Mouse (Mus musculus) olfactory bulb, adult 2 months (tissue): ENCODE data around the gene Rxfp1. TPM values are rescaled to one million over a fixed set of nuclear protein-coding genes. Genes with fewer than 3 reads are reported as not detected.

Experiments used
- H3K27ac ChIP-seq: fragments of 200-500 bp; 2 replicates; pipeline ENCODE4 v1.5.1; 2012; ENCODE audit warnings: low read depth, low read length; ENCODE audit not compliant: insufficient read depth
- H3K4me1 ChIP-seq: fragments of 200-500 bp; 2 replicates; pipeline ENCODE4 v1.6.1; 2012; ENCODE audit warnings: low read length; ENCODE audit not compliant: control insufficient read depth, insufficient read depth
- H3K4me3 ChIP-seq: fragments of 200-500 bp; 2 replicates; pipeline ENCODE4 v1.5.1; 2012; ENCODE audit warnings: mild to moderate bottlenecking, low read depth, low read length, moderate library complexity; ENCODE audit not compliant: insufficient read depth
- CTCF ChIP-seq: fragments of 200-500 bp; IDR thresholded peaks from 2 replicates; pipeline ENCODE4 v1.5.1; 2012; ENCODE audit warnings: low read depth, mild to moderate bottlenecking, low read length, moderate library complexity; ENCODE audit not compliant: insufficient read depth
- POLR2A ChIP-seq: fragments of 200-500 bp; IDR thresholded peaks from 2 replicates; pipeline ENCODE4 v1.6.1; 2012; ENCODE audit warnings: mild to moderate bottlenecking, low read depth, low read length, moderate library complexity; ENCODE audit not compliant: insufficient read depth
- WGBS: fragments of 180-500 bp; shearing (Covaris S2); methylation state at CpG from one replicate; pipeline ENCODE4 v1.1.7; 2018; 5-methylcytosine and 5-hydroxymethylcytosine counted together
- polyA plus RNA-seq: library from polyadenylated mRNA; stranded (reverse); fragments of >200 nt; gene quantifications from 2 replicates; pipeline ENCODE4 v1.2.4, GENCODE M21; 2012; ENCODE audit warnings: low replicate concordance; ENCODE audit not compliant: missing spikeins, insufficient read depth, insufficient read length

Rxfp1 gene
- polyA plus RNA-seq, 1 experiment, result not detected

DNA sequence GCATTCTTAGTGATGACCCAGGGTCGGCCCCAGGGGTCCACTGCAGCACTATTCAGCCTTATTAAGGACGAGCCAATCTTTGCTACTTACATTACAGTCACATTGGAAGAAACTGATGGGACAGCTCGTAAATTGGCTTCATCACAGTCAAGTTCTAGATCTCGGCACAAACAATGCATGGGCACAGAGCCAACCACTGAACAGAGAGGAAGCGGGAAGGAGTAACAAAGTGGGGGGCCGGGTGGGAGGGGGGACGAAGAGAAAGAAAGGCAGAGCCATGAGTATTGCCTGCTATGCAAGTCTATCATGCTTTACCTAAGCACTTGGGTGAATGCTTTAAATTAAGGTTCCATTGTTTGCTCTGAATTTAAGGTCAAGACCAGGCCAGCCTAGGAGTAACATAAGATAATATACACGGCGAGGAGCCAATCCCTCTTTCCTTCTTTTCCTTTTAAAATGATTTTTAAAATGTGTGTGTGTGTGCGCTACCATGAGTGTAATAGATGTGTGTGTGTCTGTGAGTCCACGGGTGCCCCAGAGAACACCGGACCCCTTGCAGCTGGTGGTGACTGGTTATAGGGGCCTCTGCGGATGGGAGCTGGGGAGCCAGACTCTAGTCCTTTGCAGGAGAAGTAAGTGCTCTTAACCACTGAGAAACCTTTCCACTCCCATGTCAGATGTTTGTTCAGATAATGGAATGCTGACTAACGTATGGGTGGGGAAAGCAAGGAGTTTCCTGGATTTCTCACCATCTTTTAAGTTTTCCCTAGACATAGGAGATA lies 55.1 kb downstream of the Rxfp1 start:
- Histone ChIP-seq H3K4me1 (no peaks in the 10 kb centered on the region), H3K27ac (no peak overlapping the region), H3K4me3 (no peak overlapping the region)
- TF ChIP-seq CTCF (no peak), POLR2A (no peak)
- WGBS, result 61% methylated on average over 14 of the region's 14 CpGs

DNA sequence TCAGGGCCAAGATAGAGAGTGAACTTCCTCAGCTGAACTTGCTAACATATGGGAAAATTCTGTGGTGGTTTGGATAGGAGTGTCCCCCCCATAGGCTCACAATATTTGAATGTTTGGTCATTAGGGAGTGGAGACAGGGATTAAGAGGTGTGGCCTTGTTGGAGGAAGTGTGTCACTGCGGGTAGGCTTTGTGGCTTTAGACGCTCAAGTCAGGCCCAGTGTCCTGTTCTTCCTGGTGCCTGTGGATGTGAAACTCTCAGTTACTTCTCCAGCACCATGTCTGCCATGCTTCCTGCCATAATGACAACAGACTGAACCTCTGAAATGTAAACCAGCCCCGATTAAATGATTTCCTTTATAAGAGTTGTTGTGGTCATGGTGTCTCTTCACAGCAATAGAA lies 61.3 kb downstream of the Rxfp1 start:
- Histone ChIP-seq H3K4me3 (no peak overlapping the region), H3K4me1 (no peaks in the 10 kb centered on the region), H3K27ac (no peak overlapping the region)
- 91% methylated on average over 3 of the region's 3 CpGs for WGBS
- no peak for TF ChIP-seq CTCF
- no peak for TF ChIP-seq POLR2A

DNA sequence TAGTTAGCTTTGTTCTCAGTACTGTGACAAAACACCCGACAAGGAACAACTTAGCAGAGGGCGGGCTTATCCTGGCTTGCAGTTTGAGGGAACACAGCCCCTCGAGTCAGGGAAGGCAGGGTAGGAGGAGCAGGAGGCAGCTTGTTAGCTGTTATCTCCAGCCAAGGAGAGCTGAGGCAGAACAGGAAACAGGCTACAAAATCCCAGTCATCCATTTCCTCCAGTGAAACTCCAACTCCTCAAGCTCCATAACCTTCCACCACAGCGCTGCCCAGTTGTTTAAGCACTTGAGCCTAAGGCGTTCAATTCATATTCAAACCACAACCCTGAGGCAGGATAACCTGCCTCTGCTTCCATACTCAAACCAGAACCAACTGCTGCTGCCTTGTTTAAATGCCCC lies 63.0 kb downstream of the Rxfp1 start:
- TF ChIP-seq POLR2A, result no peak
- WGBS, result 87% methylated on average over 5 of the region's 5 CpGs
- H3K4me1 ChIP-seq, result no peaks in the 10 kb centered on the region
- no peak overlapping the region for H3K4me3 ChIP-seq
- H3K27ac ChIP-seq, result no peak overlapping the region

DNA sequence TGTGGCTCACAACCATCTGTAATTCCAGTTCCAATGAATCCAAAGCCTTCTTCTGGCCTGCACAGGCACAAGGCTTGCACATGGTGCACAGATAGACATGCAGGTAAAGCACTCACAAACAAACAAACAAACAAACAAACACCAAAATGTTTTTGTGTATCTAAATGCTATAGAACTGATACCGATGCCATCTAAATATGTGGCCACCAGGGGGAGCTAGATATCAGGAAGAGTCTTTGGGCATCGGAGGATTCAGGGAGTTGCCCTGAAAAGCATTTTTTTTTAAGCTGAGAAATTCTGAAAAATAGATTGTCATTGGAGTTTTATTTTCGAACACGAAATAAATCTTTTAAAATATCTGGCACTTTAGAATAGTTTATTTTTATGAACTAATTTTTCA lies 64.6 kb downstream of the Rxfp1 start:
- TF ChIP-seq POLR2A, result no peak
- 10% methylated on average over 4 of the region's 4 CpGs for WGBS
- Histone ChIP-seq H3K27ac (no peak overlapping the region), H3K4me1 (no peaks in the 10 kb centered on the region), H3K4me3 (no peak overlapping the region)

DNA sequence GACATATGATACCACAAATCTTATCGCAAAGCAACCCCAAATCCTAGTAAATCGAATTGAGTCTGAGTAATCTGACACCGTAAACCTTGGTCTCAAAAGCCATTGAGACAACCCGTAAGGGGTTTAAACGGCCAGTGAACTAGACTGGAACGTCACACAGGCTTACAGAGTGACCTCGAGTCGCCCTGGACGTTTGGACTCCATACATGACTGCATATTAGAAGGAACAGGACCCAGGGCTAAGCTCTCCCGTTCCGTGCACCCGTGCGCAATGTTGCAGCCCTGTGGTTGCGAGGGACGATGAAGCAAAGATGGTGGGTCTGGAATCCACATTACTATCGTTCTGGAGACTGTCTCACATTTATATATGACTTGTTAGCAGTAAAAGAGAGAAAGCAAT lies 65.5 kb downstream of the Rxfp1 start:
- no peak for TF ChIP-seq POLR2A
- TF ChIP-seq CTCF, result no peak
- no peak overlapping the region for H3K4me3 ChIP-seq
- no peaks in the 10 kb centered on the region for H3K4me1 ChIP-seq
- H3K27ac ChIP-seq, result no peak overlapping the region
- WGBS, result 84% methylated on average over 16 of the region's 16 CpGs

DNA sequence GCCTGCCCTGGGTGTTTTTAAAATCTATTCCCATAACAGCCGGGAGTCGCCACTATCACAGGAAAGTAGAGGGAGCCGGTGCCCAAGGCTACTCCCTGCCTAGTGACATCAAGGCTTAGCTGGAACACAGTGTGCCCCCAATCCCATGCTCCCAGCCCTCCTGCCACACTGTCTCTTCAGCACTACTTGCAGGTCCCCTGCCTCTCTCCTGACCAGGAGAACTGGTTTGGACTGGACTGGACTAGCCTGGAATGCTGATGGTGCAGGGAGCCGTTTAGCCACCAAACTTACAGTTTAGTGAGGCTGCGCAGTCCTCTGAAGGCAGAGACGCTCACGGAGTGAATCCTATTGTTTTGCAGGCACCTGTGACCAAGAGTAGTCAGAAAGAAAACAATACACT lies 67.1 kb downstream of the Rxfp1 start:
- TF ChIP-seq CTCF (no peak), POLR2A (no peak)
- no peak overlapping the region for H3K4me3 ChIP-seq
- 84% methylated on average over 7 of the region's 7 CpGs for WGBS
- no peaks in the 10 kb centered on the region for H3K4me1 ChIP-seq
- no peak overlapping the region for H3K27ac ChIP-seq

DNA sequence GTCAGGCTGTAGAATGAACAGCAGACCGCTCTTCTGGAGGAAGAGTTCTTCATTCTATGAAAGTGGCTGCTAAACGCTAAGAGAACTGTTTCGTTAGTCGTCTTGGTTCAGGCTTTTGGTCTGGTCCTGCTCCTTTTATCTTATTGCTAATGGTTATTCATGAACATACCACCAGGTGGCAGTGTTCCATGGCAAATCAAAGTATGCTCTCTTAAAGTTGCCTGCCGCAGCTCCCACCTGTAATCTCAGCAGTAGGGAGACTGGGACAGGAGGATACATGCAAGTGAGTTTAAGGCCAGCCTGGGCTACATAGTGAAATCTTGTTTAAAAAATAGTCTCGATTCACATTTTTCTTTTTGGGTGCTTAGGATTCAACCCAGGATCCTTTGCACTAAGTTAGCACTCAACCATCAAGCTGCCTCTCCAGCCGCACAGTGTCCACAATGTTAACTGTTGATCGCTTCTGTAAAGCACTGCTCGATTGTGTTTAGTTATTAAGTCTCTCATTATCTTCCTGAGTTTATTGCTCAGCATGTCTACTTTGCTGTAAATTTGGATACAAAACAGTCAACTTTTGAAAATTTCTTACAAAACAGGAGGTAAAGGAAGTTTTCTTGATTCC lies 72.8 kb downstream of the Rxfp1 start:
- Histone ChIP-seq H3K4me3 (no peak overlapping the region), H3K27ac (no peak overlapping the region), H3K4me1 (no peaks in the 10 kb centered on the region)
- TF ChIP-seq POLR2A, result no peak
- TF ChIP-seq CTCF, result no peak
- 32% methylated on average over 9 of the region's 9 CpGs for WGBS

DNA sequence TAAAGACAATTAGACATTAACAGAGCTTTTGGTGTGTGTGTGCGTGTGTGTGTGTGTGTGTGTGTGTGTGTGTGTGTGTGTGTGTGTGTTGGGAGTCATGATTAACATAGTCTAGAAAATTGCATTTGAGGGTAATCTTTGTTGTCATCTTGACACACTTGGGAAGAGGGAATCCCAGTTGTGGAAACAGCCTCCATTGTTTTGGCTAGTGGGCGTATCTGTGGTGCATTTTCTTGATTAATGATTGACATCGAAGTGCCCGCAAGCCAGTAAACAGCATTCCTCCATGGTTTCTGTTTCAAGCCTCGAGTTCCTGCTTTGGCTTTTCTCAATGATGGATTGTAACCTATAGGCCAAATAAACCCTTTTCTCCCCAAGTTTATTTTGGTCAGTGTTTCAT lies 81.0 kb downstream of the Rxfp1 start:
- no peak for TF ChIP-seq POLR2A
- TF ChIP-seq CTCF, result no peak
- Histone ChIP-seq H3K4me1 (no peaks in the 10 kb centered on the region), H3K27ac (no peak overlapping the region), H3K4me3 (no peak overlapping the region)
- WGBS, result 50% methylated on average over 5 of the region's 5 CpGs

DNA sequence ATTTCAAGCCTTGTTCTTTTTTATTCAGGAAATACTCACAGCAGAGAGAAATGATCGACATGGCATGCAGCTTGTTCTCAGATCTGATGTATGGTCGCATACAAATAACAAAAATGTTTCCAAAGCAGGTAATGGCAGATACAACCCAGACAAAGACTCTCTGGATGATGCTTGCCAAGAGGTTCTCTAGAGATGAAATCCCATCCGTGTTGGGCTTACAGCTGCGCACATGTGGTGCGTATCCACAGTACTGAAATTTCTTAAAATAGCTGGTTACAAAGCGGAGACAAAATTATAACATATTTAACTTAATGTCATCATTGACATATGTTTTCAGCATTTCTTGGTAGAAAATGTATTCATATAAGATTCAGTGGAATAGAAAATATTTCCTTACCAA lies 85.6 kb downstream of the Rxfp1 start:
- 83% methylated on average over 6 of the region's 6 CpGs for WGBS
- Histone ChIP-seq H3K4me1 (no peaks in the 10 kb centered on the region), H3K4me3 (no peak overlapping the region), H3K27ac (no peak overlapping the region)
- TF ChIP-seq POLR2A (no peak), CTCF (no peak)
